Mouse (Mus musculus): ENCODE measurements around the gene Nme3.

Nme3 gene

DNA sequence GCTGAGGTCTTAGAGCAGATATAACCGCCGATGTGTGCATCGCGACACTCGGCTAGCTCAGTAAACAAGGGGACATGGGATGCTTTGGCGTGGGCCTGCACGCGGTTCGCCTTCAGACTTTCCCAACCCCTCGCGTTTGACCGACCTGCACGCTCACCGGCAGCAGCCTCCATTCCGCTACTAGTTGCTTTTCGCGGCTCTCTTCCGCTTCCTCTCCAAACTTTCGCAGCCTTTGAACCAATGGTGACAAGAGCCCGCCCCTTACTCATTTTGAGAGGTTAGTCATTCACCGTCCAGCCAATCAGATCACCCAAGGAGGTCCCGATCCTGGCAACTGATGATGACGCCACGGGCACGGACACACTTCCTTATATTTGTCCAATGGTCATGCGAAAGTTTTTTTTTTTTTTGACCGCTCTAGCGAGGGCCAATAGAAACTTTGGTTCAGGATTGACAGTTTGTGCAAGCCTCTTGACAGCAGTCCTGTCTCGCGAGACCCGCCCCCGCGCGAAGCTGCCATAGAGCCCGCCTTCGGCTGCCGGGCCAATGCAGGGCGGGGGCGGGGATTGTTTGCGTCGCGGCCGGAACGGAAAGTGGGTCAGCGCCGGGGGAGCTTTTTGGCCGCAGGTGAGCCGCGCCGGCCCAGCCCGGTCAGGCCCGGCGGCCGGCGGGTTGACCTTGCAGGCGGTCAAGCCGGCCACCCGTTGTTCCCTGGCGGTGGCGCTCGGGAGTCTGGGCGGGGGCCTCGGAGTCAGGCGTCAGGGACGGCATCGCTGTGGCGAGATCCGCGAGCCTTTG lies 10.0 kb upstream of the Nme3 start, which contains the start of the genes Nubp2 and Spsb3:
Nubp2 (minus strand) TSS at position 216 of the 798 bp plus-strand sequence.
Spsb3 (plus strand) TSS at position 510 of the 798 bp plus-strand sequence.
- Histone ChIP-seq H3K4me3 (replicated peaks; ENCODE audit: low read length) (peak within 1 kb of the TSS; percentile 100), H3K36me3 (ENCODE audit: insufficient read depth, low read length) (peaks cover 64% of the 10 kb centered on the region), H3K27me3 (ENCODE audit: insufficient read depth, low read length) (no peaks in the 10 kb centered on the region), H3K9me3 (ENCODE audit: low read length) (no peaks in the 10 kb centered on the region), H3K4me1 (replicated peaks; ENCODE audit: low read depth, low read length) (peaks cover 84% of the 10 kb centered on the region)
- TF ChIP-seq POU5F1 (IDR thresholded peaks at IDR 0.05; ENCODE audit: borderline replicate concordance, low read length) (no peak), NANOG (IDR thresholded peaks at IDR 0.05; ENCODE audit: borderline replicate concordance, low read length) (no peak), CTCF (conservative IDR thresholded peaks at IDR 0.05; ENCODE audit: low read length) (no peak)

DNA sequence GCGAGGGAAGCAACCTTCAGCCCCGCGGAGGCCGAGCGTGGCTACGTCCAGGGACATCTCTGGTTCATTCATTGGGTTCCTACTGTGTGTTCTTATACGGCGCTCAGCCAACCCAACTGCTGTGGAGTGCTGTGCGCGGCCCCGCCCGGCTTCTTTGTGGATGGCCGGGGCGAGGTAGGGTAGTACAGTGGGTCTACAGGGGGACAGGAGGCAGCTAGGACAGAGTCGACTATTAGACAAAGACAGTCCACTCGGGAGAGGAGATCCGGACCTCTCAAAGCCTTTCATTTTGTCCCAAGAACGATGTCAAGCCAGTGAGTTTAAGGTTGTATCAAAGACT lies 9.4 kb upstream of the Nme3 start:
- H3K4me3 ChIP-seq (replicated peaks; ENCODE audit: low read length) = peak overlapping the region; percentile 100

DNA sequence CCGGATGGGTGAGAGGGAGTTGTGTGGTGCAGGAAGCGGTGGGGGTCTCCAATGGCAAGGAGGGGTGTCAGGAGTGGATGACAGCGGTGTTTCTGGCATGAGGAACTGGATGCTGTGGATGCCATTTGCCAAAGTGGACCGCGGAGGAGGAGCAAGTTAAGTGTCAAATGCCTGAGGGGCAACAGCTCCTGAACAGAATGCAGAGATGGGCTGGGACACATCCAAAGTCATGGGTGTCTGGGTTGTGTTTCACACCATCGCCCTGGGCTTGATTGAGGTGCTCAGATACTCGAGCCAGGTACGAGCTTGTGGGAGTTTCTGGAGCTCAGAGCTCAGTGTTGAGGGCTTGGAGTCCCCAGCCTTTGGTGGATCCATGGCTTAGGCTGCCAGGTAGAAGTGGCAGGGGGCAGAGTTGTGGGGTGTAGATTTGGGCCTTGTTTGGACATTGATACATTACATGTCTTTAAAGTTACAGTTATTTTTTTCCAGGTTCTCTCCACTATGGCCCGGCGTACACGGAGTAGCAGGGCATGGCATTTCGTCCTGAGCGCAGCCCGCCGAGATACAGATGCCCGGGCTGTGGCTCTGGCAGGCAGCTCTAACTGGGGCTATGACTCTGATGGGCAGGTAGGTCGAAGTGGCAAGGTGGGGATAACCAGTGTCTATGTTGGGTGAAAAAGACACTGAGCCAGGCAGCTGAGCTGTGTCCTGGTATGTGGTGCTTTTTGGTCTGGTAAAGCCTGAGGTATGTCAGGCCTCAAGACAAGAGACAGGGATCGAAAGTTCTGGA lies 8.8 kb upstream of the Nme3 start:
- H3K4me3 ChIP-seq (replicated peaks; ENCODE audit: low read length) = peak overlapping the region; percentile 100
- TF ChIP-seq NANOG (IDR thresholded peaks at IDR 0.05; ENCODE audit: borderline replicate concordance, low read length) = no peak
- TF ChIP-seq POU5F1 (IDR thresholded peaks at IDR 0.05; ENCODE audit: borderline replicate concordance, low read length) = no peak
- TF ChIP-seq CTCF (conservative IDR thresholded peaks at IDR 0.05; ENCODE audit: low read length) = no peak
- H3K27me3 ChIP-seq (ENCODE audit: insufficient read depth, low read length) = no peaks in the 10 kb centered on the region
- H3K4me1 ChIP-seq (replicated peaks; ENCODE audit: low read depth, low read length) = peaks cover 76% of the 10 kb centered on the region
- peaks cover 69% of the 10 kb centered on the region for H3K36me3 ChIP-seq (ENCODE audit: insufficient read depth, low read length)
- H3K9me3 ChIP-seq (ENCODE audit: low read length) = no peaks in the 10 kb centered on the region

More for the DNA sequence above, 9.4 kb upstream of the Nme3 start:
- Histone ChIP-seq H3K27me3 (ENCODE audit: insufficient read depth, low read length) (no peaks in the 10 kb centered on the region), H3K36me3 (ENCODE audit: insufficient read depth, low read length) (peaks cover 69% of the 10 kb centered on the region), H3K4me1 (replicated peaks; ENCODE audit: low read depth, low read length) (peaks cover 81% of the 10 kb centered on the region), H3K9me3 (ENCODE audit: low read length) (no peaks in the 10 kb centered on the region)
- TF ChIP-seq CTCF (conservative IDR thresholded peaks at IDR 0.05; ENCODE audit: low read length) = no peak
- TF ChIP-seq NANOG (IDR thresholded peaks at IDR 0.05; ENCODE audit: borderline replicate concordance, low read length) = no peak
- TF ChIP-seq POU5F1 (IDR thresholded peaks at IDR 0.05; ENCODE audit: borderline replicate concordance, low read length) = no peak

DNA sequence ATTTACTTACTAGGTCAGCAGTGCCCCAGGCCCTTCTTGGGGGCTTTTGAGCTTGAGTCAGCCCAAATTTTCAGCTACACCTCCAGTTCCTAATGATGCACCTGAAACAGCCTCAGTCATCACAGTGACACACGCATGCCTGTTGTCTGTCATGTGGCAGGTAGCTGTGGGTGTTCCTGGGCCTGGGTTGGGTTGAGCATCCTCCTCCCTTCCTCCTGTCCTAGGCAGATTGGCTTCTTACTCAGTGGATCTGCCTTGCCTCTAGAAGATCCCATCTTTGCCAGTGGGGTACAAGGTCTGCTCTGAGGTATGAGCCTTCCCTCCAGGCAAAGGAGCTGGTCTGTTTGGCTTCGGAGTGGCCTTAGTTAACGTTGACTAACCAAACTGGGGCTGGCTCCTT lies 7.4 kb upstream of the Nme3 start:
- H3K27me3 ChIP-seq (ENCODE audit: insufficient read depth, low read length) = no peaks in the 10 kb centered on the region
- H3K4me1 ChIP-seq (replicated peaks; ENCODE audit: low read depth, low read length) = peaks cover 76% of the 10 kb centered on the region
- no peak overlapping the region for H3K4me3 ChIP-seq (replicated peaks; ENCODE audit: low read length)
- no peaks in the 10 kb centered on the region for H3K9me3 ChIP-seq (ENCODE audit: low read length)
- no peak for TF ChIP-seq CTCF (conservative IDR thresholded peaks at IDR 0.05; ENCODE audit: low read length)
- no peak for TF ChIP-seq NANOG (IDR thresholded peaks at IDR 0.05; ENCODE audit: borderline replicate concordance, low read length)
- TF ChIP-seq POU5F1 (IDR thresholded peaks at IDR 0.05; ENCODE audit: borderline replicate concordance, low read length) = no peak
- H3K36me3 ChIP-seq (ENCODE audit: insufficient read depth, low read length) = peaks cover 69% of the 10 kb centered on the region

DNA sequence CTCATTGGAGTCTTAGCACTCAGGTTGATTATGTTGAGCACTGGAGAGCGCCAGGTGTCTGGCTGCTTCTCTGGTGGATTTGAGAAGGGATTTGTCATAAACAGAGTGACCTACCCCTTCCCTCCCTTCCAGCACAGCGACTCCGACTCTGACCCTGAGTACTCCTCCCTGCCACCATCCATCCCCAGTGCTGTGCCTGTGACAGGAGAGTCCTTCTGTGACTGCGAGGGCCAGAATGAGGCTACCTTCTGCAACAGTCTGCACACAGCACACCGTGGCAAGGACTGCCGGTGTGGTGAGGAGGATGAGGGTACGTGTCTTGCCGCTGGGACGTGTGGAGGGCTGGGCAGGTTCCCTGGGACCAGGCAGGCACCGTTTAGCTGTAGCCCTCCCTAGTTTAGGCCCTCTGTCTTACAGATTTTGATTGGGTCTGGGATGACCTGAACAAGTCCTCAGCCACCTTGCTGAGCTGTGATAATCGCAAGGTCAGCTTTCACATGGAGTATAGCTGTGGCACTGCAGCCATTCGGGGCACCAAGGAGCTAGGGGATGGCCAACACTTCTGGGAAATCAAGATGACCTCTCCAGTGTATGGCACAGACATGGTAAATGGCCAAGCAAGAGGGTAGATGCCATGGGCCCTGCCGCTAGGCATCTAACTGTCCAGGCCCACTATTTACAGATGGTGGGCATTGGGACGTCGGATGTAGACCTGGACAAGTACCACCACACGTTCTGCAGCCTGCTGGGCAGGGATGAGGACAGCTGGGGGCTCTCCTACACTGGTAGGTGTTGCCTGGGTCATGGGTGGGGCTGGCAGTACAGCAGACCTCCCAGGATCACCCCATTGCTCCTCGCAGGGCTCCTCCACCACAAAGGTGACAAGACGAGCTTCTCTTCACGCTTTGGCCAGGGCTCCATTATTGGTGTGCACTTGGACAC lies 5.9 kb upstream of the Nme3 start:
- no peaks in the 10 kb centered on the region for H3K27me3 ChIP-seq (ENCODE audit: insufficient read depth, low read length)
- no peak overlapping the region for H3K4me3 ChIP-seq (replicated peaks; ENCODE audit: low read length)
- peaks cover 57% of the 10 kb centered on the region for H3K36me3 ChIP-seq (ENCODE audit: insufficient read depth, low read length)
- no peak for TF ChIP-seq CTCF (conservative IDR thresholded peaks at IDR 0.05; ENCODE audit: low read length)
- TF ChIP-seq NANOG (IDR thresholded peaks at IDR 0.05; ENCODE audit: borderline replicate concordance, low read length) = no peak
- no peak for TF ChIP-seq POU5F1 (IDR thresholded peaks at IDR 0.05; ENCODE audit: borderline replicate concordance, low read length)
- H3K9me3 ChIP-seq (ENCODE audit: low read length) = no peaks in the 10 kb centered on the region
- H3K4me1 ChIP-seq (replicated peaks; ENCODE audit: low read depth, low read length) = peaks cover 68% of the 10 kb centered on the region

DNA sequence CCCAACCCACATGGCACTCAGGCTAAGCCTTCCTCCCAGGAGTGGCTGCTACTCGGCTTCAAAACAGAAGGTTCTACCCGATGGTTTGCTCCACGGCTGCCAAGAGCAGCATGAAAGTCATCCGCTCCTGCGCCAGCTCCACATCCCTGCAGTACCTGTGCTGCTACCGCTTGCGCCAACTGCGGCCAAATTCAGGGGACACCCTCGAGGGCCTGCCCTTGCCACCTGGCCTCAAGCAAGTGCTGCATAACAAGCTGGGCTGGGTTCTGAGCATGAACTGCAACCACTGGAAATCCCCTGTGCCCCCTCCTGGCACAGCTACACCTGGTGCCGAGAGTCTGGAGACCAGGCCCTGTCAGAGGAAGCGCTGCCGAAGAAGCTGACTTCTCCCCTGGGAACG lies 5.0 kb upstream of the Nme3 start:
- H3K9me3 ChIP-seq (ENCODE audit: low read length) = no peaks in the 10 kb centered on the region
- H3K27me3 ChIP-seq (ENCODE audit: insufficient read depth, low read length) = no peaks in the 10 kb centered on the region
- H3K36me3 ChIP-seq (ENCODE audit: insufficient read depth, low read length) = peaks cover 62% of the 10 kb centered on the region
- peak overlapping the region; percentile 26; the same call in 1 of the 2 replicates for H3K4me3 ChIP-seq (replicated peaks; ENCODE audit: low read length)
- peaks cover 73% of the 10 kb centered on the region for H3K4me1 ChIP-seq (replicated peaks; ENCODE audit: low read depth, low read length)
- no peak for TF ChIP-seq NANOG (IDR thresholded peaks at IDR 0.05; ENCODE audit: borderline replicate concordance, low read length)
- TF ChIP-seq CTCF (conservative IDR thresholded peaks at IDR 0.05; ENCODE audit: low read length) = no peak
- TF ChIP-seq POU5F1 (IDR thresholded peaks at IDR 0.05; ENCODE audit: borderline replicate concordance, low read length) = no peak

DNA sequence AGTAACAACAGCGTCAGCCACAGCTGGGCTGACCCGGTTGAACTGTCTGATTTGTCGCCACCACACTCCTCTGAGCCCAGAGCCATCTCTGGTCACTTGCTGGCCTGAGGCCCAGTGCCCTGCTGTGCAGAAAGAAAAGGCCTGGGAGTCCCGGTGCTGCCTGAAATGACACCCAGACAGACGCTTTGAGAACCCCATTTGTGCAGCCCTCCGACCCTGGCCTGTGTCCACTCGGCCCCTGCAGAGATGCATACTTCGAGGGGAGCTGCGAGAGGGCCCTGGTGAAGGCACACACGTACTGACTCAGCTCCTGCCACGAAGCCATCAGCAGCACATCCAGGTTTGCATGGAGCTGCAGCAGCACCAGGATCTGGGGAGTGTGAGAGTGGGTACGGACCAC lies 3.5 kb upstream of the Nme3 start:
- H3K36me3 ChIP-seq (ENCODE audit: insufficient read depth, low read length) = peaks cover 73% of the 10 kb centered on the region
- H3K27me3 ChIP-seq (ENCODE audit: insufficient read depth, low read length) = no peaks in the 10 kb centered on the region
- H3K9me3 ChIP-seq (ENCODE audit: low read length) = no peaks in the 10 kb centered on the region
- peaks cover 77% of the 10 kb centered on the region for H3K4me1 ChIP-seq (replicated peaks; ENCODE audit: low read depth, low read length)
- TF ChIP-seq POU5F1 (IDR thresholded peaks at IDR 0.05; ENCODE audit: borderline replicate concordance, low read length) (no peak), NANOG (IDR thresholded peaks at IDR 0.05; ENCODE audit: borderline replicate concordance, low read length) (no peak), CTCF (conservative IDR thresholded peaks at IDR 0.05; ENCODE audit: low read length) (no peak)
- H3K4me3 ChIP-seq (replicated peaks; ENCODE audit: low read length) = no peak overlapping the region
